Mouse (Mus musculus): Measurements from ENCODE around the gene G6pc3. TPM values are rescaled to one million over a fixed set of nuclear protein-coding genes. Genes with fewer than 3 reads are reported as not detected.

The G6pc3 gene
- total RNA-seq (2023), result 31.9 TPM

GRCm38 (mm10) chr11:102189461-102190436 lies at the start of gene G6pc3:
TSS of gene G6pc3 (plus strand) at chr11:102189620.

GRCm38 (mm10) chr11:102145471-102146001 lies 43.9 kb upstream of the G6pc3 start, which contains the start of gene Nags:
TSS of gene Nags (plus strand) at chr11:102145513.

GRCm38 (mm10) chr11:102156039-102156785 lies 33.2 kb upstream of the G6pc3 start, which contains the start of gene Tmem101:
TSS of gene Tmem101 (minus strand) at chr11:102156404.

GRCm38 (mm10) chr11:102184646-102185495 lies 4.5 kb upstream of the G6pc3 start, which contains the start of gene Lsm12:
TSS of gene Lsm12 (minus strand) at chr11:102185296.

GRCm38 (mm10) chr11:102230006-102230741 lies 40.8 kb downstream of the G6pc3 start, which contains the start of gene Hdac5:
TSS of gene Hdac5 (minus strand) at chr11:102230166.

Other genes with a start within 250 kb of the G6pc3 start
- not detected for gene Sost, start 222.6 kb upstream of the G6pc3 start, total RNA-seq (2023)
- not detected for gene Cfap97d1, start 205.3 kb upstream of the G6pc3 start, total RNA-seq (2023)
- gene Dusp3, start 202.6 kb upstream of the G6pc3 start, total RNA-seq (2023), result 6.2 TPM
- not detected for gene Mpp3, start 161.2 kb upstream of the G6pc3 start, total RNA-seq (2023)
- not detected for gene Cd300lg, start 148.1 kb upstream of the G6pc3 start, total RNA-seq (2023)
- gene Mpp2, start 101.1 kb upstream of the G6pc3 start, total RNA-seq (2023), result 2.3 TPM
- gene Ppy, start 88.3 kb upstream of the G6pc3 start, total RNA-seq (2023), result not detected
- not detected for gene Pyy, start 81.8 kb upstream of the G6pc3 start, total RNA-seq (2023)
- gene Nags, start 44.1 kb upstream of the G6pc3 start, total RNA-seq (2023), result not detected
- gene Tmem101, start 33.2 kb upstream of the G6pc3 start, total RNA-seq (2023), result 4.0 TPM
- gene Lsm12, start 4.3 kb upstream of the G6pc3 start, total RNA-seq (2023), result 51.5 TPM
- 155 TPM for gene Hdac5, start 40.5 kb downstream of the G6pc3 start, total RNA-seq (2023)
- gene BC030867, start 59.3 kb downstream of the G6pc3 start, total RNA-seq (2023), result not detected
- gene Asb16, start 79.1 kb downstream of the G6pc3 start, total RNA-seq (2023), result not detected
- gene Tmub2, start 95.3 kb downstream of the G6pc3 start, total RNA-seq (2023), result 42.0 TPM
- 74.1 TPM for gene Atxn7l3, start 107.0 kb downstream of the G6pc3 start, total RNA-seq (2023)
- gene Ubtf, start 130.1 kb downstream of the G6pc3 start, total RNA-seq (2023), result 114 TPM
- gene Slc4a1, start 176.6 kb downstream of the G6pc3 start, total RNA-seq (2023), result 12.5 TPM
- gene Rundc3a, start 203.8 kb downstream of the G6pc3 start, total RNA-seq (2023), result 4.6 TPM
- 32.5 TPM for gene Slc25a39, start 218.3 kb downstream of the G6pc3 start, total RNA-seq (2023)
- gene Grn, start 240.7 kb downstream of the G6pc3 start, total RNA-seq (2023), result 19.6 TPM

All from CD4-positive naive resting alpha-beta T cell, adult 76 days (primary cell).